Mouse (Mus musculus) forebrain, embryonic 15.5 days (tissue): Measurements from ENCODE around the gene Odf3l1. TPM values are rescaled to one million over a fixed set of nuclear protein-coding genes. Genes with fewer than 3 reads are reported as not detected.

Source experiments
- ATAC-seq: fragments of 200-750 bp; cut with Nextera tagmentation; replicated peaks from 2 replicates; pipeline ENCODE4 v1.8.0; 2017; ENCODE audit warnings: mild to moderate bottlenecking, moderate TSS enrichment, moderate library complexity
- H3K27ac ChIP-seq: fragments of 300-500 bp; sonication (generic); replicated peaks from 2 replicates; pipeline ENCODE4 v1.5.1; 2015; ENCODE audit warnings: mild to moderate bottlenecking, inconsistent platforms
- H3K27me3 ChIP-seq: fragments of 300-500 bp; sonication (generic); 2 replicates; pipeline ENCODE4 v1.6.1; 2015; ENCODE audit warnings: inconsistent platforms
- H3K36me3 ChIP-seq: fragments of 300-500 bp; sonication (generic); 2 replicates; pipeline ENCODE4 v1.6.1; 2015; ENCODE audit warnings: mild to moderate bottlenecking, inconsistent platforms
- H3K4me1 ChIP-seq: fragments of 300-500 bp; sonication (generic); 2 replicates; pipeline ENCODE4 v1.6.1; 2015; ENCODE audit warnings: inconsistent platforms
- H3K4me2 ChIP-seq: fragments of 300-500 bp; sonication (generic); replicated peaks from 2 replicates; pipeline ENCODE4 v1.6.1; 2015; ENCODE audit warnings: mild to moderate bottlenecking, inconsistent platforms
- H3K4me3 ChIP-seq: fragments of 300-500 bp; sonication (generic); 2 replicates; pipeline ENCODE4 v1.5.1; 2015; ENCODE audit warnings: mild to moderate bottlenecking, inconsistent platforms
- H3K9ac ChIP-seq: fragments of 300-500 bp; sonication (generic); replicated peaks from 2 replicates; pipeline ENCODE4 v1.6.1; 2015; ENCODE audit warnings: mild to moderate bottlenecking, inconsistent platforms
- H3K9me3 ChIP-seq: fragments of 300-500 bp; sonication (generic); 2 replicates; pipeline ENCODE4 v1.6.1; 2016; ENCODE audit warnings: inconsistent platforms
- WGBS: fragments of 180-500 bp; shearing (Covaris S2); methylation state at CpG from one replicate; pipeline ENCODE4 v1.1.7; 2015; ENCODE audit warnings: mixed read lengths; 5-methylcytosine and 5-hydroxymethylcytosine counted together
- polyA plus RNA-seq: library from polyadenylated mRNA; unstranded; fragments of >200 nt; fragmentation: Nextera tagmentation; extraction: Ambion mirVana; gene quantifications from 2 replicates; pipeline ENCODE4 v1.2.1, GENCODE M21; 2015

Gene Odf3l1
- polyA plus RNA-seq, 1 experiment from 2014 or later, result not detected

GRCm38 (mm10) chr9:56877284-56877683, 12.8 kb upstream of the Odf3l1 start:
- WGBS, result 76% methylated on average over 5 of the region's 5 CpGs
- no peak overlapping the region for H3K27ac ChIP-seq

GRCm38 (mm10) chr9:56876784-56877183, 12.3 kb upstream of the Odf3l1 start:
- H3K9me3 ChIP-seq, result no peaks in the 10 kb centered on the region
- no peak overlapping the region for H3K27ac ChIP-seq
- H3K27me3 ChIP-seq, result no peaks in the 10 kb centered on the region
- 50% methylated on average over 9 of the region's 9 CpGs for WGBS
- no peak overlapping the region for H3K9ac ChIP-seq
- H3K4me2 ChIP-seq, result no peak overlapping the region
- 0 out of 2 replicates have a peak, but pooled peaks have one; percentile 32 for ATAC-seq
- no peak overlapping the region for H3K4me3 ChIP-seq
- no peaks in the 10 kb centered on the region for H3K4me1 ChIP-seq
- no peaks in the 10 kb centered on the region for H3K36me3 ChIP-seq

More at GRCm38 (mm10) chr9:56877284-56877683, 12.8 kb upstream of the Odf3l1 start:
- H3K4me2 ChIP-seq, result no peak overlapping the region
- H3K9me3 ChIP-seq, result no peaks in the 10 kb centered on the region
- H3K27me3 ChIP-seq, result no peaks in the 10 kb centered on the region
- no peaks in the 10 kb centered on the region for H3K36me3 ChIP-seq
- no peak overlapping the region for H3K9ac ChIP-seq
- ATAC-seq, result no peak
- no peak overlapping the region for H3K4me3 ChIP-seq
- H3K4me1 ChIP-seq, result no peaks in the 10 kb centered on the region

- WGBS, result 70% methylated on average over 1 of the region's 1 CpGs
- Histone ChIP-seq H3K36me3 (no peaks in the 10 kb centered on the region), H3K27me3 (no peaks in the 10 kb centered on the region), H3K4me1 (peaks cover 13% of the 10 kb centered on the region), H3K27ac (no peak overlapping the region), H3K4me2 (no peak overlapping the region), H3K9ac (no peak overlapping the region), H3K9me3 (no peaks in the 10 kb centered on the region), H3K4me3 (no peak overlapping the region)
- ATAC-seq, result no peak
Measured at GRCm38 (mm10) chr9:56873097-56873496, 8.6 kb upstream of the Odf3l1 start.

GRCm38 (mm10) chr9:56872105-56872903, 7.8 kb upstream of the Odf3l1 start:
- H3K36me3 ChIP-seq, result no peaks in the 10 kb centered on the region

GRCm38 (mm10) chr9:56871191-56871590, 6.7 kb upstream of the Odf3l1 start:
- Histone ChIP-seq H3K9ac (no peak overlapping the region), H3K27me3 (no peaks in the 10 kb centered on the region), H3K4me2 (no peak overlapping the region), H3K9me3 (no peaks in the 10 kb centered on the region), H3K4me3 (no peak overlapping the region), H3K27ac (no peak overlapping the region), H3K36me3 (no peaks in the 10 kb centered on the region), H3K4me1 (peaks cover 19% of the 10 kb centered on the region)
- WGBS, result 57% methylated on average over 5 of the region's 5 CpGs
- no peak for ATAC-seq

More at GRCm38 (mm10) chr9:56872105-56872903, 7.8 kb upstream of the Odf3l1 start:
- ATAC-seq, result no peak
- Histone ChIP-seq H3K4me2 (no peak overlapping the region), H3K27me3 (no peaks in the 10 kb centered on the region), H3K27ac (no peak overlapping the region), H3K9me3 (no peaks in the 10 kb centered on the region), H3K4me3 (no peak overlapping the region), H3K4me1 (peaks cover 19% of the 10 kb centered on the region), H3K9ac (no peak overlapping the region)
- 80% methylated on average over 5 of the region's 5 CpGs for WGBS

GRCm38 (mm10) chr9:56870778-56871177, 6.3 kb upstream of the Odf3l1 start:
- Histone ChIP-seq H3K27ac (no peak overlapping the region), H3K36me3 (no peaks in the 10 kb centered on the region), H3K9ac (no peak overlapping the region), H3K27me3 (no peaks in the 10 kb centered on the region), H3K4me2 (no peak overlapping the region), H3K4me3 (no peak overlapping the region), H3K4me1 (peaks cover 19% of the 10 kb centered on the region), H3K9me3 (no peaks in the 10 kb centered on the region)
- 85% methylated on average over 10 of the region's 10 CpGs for WGBS
- no peak for ATAC-seq

- Histone ChIP-seq H3K4me2 (no peak overlapping the region), H3K4me3 (no peak overlapping the region), H3K27ac (0 out of 2 replicates have a peak overlapping the region, but pooled peaks have one; percentile 41), H3K9me3 (no peaks in the 10 kb centered on the region), H3K36me3 (no peaks in the 10 kb centered on the region), H3K4me1 (peaks cover 24% of the 10 kb centered on the region), H3K27me3 (peaks cover 6% of the 10 kb centered on the region; the same call in 1 of the 2 replicates), H3K9ac (no peak overlapping the region)
- 68% methylated on average over 13 of the region's 13 CpGs for WGBS
- no peak for ATAC-seq
Measured at GRCm38 (mm10) chr9:56869552-56869951, 5.1 kb upstream of the Odf3l1 start.

- peak; percentile 90 for ATAC-seq
- 29% methylated on average over 6 of the region's 6 CpGs for WGBS
Measured at GRCm38 (mm10) chr9:56868292-56868691, 3.8 kb upstream of the Odf3l1 start.

GRCm38 (mm10) chr9:56866430-56866829, 2.0 kb upstream of the Odf3l1 start:
- Histone ChIP-seq H3K4me2 (no peak overlapping the region), H3K4me1 (peaks cover 32% of the 10 kb centered on the region), H3K27me3 (peaks cover 14% of the 10 kb centered on the region; the same call in 1 of the 2 replicates), H3K9me3 (no peaks in the 10 kb centered on the region), H3K4me3 (no peak overlapping the region), H3K36me3 (no peaks in the 10 kb centered on the region), H3K9ac (no peak overlapping the region), H3K27ac (no peak overlapping the region)
- WGBS, result 84% methylated on average over 5 of the region's 5 CpGs
- ATAC-seq, result no peak

More at GRCm38 (mm10) chr9:56868292-56868691, 3.8 kb upstream of the Odf3l1 start:
- Histone ChIP-seq H3K4me3 (no peak overlapping the region), H3K9me3 (no peaks in the 10 kb centered on the region), H3K4me1 (peaks cover 32% of the 10 kb centered on the region), H3K36me3 (no peaks in the 10 kb centered on the region), H3K4me2 (no peak overlapping the region), H3K9ac (no peak overlapping the region), H3K27me3 (peaks cover 14% of the 10 kb centered on the region; the same call in 1 of the 2 replicates), H3K27ac (peak overlapping the region; percentile 58)

GRCm38 (mm10) chr9:56865673-56866400, 1.4 kb upstream of the Odf3l1 start:
- Histone ChIP-seq H3K4me3 (peak overlapping the region; percentile 30; the same call in 1 of the 2 replicates), H3K27ac (no peak overlapping the region), H3K9ac (no peak overlapping the region), H3K27me3 (peaks cover 14% of the 10 kb centered on the region; the same call in 1 of the 2 replicates), H3K36me3 (no peaks in the 10 kb centered on the region), H3K9me3 (no peaks in the 10 kb centered on the region), H3K4me1 (peaks cover 32% of the 10 kb centered on the region), H3K4me2 (no peak overlapping the region)
- WGBS, result 82% methylated on average over 11 of the region's 11 CpGs
- ATAC-seq, result no peak

- no peak for ATAC-seq
- peak within 1 kb of the TSS; percentile 40 for H3K4me2 ChIP-seq
- H3K4me3 ChIP-seq, result peak within 1 kb of the TSS; percentile 30
- H3K9ac ChIP-seq, result peak within 1 kb of the TSS; percentile 26; the same call in 1 of the 2 replicates
- H3K27ac ChIP-seq, result no peak within 1 kb of the TSS
- H3K4me1 ChIP-seq, result peaks cover 32% of the 10 kb centered on the region
- H3K27me3 ChIP-seq, result peaks cover 14% of the 10 kb centered on the region; the same call in 1 of the 2 replicates
- WGBS, result 3% methylated on average over 24 of the region's 24 CpGs
- H3K9me3 ChIP-seq, result no peaks in the 10 kb centered on the region
- H3K36me3 ChIP-seq, result no peaks in the 10 kb centered on the region
Measured at GRCm38 (mm10) chr9:56864832-56865231, 353 bp upstream of the Odf3l1 start, which contains the start of gene Cspg4. TSS of gene Cspg4 (plus strand) at chr9:56865033.

GRCm38 (mm10) chr9:56862863-56863262, 1.6 kb downstream of the Odf3l1 start:
- Histone ChIP-seq H3K4me1 (peaks cover 17% of the 10 kb centered on the region), H3K4me3 (no peak overlapping the region), H3K27me3 (peaks cover 14% of the 10 kb centered on the region; the same call in 1 of the 2 replicates), H3K9ac (no peak overlapping the region), H3K9me3 (no peaks in the 10 kb centered on the region), H3K27ac (no peak overlapping the region), H3K36me3 (no peaks in the 10 kb centered on the region), H3K4me2 (no peak overlapping the region)
- no peak for ATAC-seq
- WGBS, result 79% methylated on average over 2 of the region's 2 CpGs
